Mouse (Mus musculus) MN1 (cell line): ENCODE measurements around the gene Csdc2.

Experiments used
- DNase-seq: peaks from one replicate; pipeline ENCODE4 v3.0.0-alpha.2; 2016; ENCODE audit warnings: low spot score

Gene Csdc2

GRCm38 (mm10) chr15:81993992-81994391 is 57.4 kb downstream of the Csdc2 start:
- DNase-seq = no peak
